Mouse (Mus musculus) retina, adult 2 months (tissue): ENCODE data around the gene Zfp618.
A peak's percentile ranks its signal among the peaks of the same experiment; 100 is the strongest.

ENCODE experiments used
- DNase-seq: peaks from one replicate; pipeline ENCODE4 v3.0.0-alpha.2; 2012; ENCODE audit warnings: low read depth, low spot score

Gene Zfp618

GRCm38 (mm10) chr4:63155596-63155995 lies 190.2 kb downstream of the Zfp618 start:
- DNase-seq, result no peak

DNA sequence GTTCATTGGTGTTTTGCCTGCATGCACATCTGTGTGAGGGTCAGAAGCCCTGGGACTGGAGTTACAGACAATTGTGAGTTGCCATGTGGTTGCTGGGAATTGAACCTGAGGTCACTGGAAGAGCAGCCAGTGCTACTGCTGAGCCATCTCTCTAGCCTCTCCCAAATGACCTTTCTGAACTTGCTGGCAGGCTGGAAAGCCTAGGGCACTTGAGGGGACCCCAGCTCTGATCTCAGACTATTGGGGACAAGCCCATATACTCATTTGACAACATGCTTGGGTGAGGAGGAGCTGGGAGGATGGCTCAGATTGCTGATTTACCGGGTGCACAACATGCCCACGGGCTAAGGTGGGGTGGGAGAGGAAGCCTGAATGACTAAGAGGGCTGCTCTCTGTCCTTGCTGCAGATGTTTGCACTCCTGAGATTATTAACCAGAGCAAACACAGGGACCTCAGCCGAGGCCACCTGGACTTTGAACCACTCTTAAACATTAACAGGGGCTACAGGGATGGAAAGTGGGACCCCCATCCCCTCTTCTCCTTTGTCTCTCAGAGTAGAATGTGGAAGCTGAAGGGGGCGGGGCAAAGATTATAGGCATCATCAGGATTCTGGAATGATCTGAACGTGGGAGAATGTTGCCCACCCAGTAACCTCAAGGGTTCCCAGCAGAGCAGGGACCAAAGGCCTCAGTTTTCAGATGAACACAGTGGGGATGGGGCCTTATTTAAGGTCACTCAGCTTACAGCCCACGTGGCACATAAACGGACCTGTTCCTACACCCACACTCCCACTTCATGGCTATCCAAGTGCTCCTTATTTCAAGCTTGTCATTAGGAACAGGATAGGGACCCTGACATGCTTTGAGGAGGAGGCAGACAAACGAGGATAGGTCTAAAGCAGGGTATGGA lies 191.6 kb downstream of the Zfp618 start:
- DNase-seq, result no peak

DNA sequence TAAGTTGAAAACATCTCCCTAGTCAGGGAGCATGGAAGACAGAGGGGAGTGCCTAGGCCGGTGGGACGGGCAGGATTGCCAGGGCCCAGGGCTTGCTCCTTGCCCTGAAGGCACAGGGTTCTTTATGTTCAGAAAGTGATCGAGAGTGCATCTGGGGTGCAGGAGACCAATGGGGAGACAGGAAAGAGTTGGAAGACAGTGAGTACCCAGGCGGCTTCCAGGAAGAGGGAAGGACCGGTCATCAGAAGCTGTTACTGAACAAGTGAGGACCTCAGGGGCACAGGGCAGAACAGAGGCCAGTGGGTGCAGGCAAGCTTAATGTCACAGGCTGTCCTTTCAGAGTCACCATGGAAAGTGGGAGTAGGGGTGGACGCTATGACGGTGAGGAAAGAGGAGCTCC lies 192.8 kb downstream of the Zfp618 start:
- no peak for DNase-seq

- DNase-seq, result peak; percentile 43
Observed at GRCm38 (mm10) chr4:63158961-63159592, 193.7 kb downstream of the Zfp618 start.

DNA sequence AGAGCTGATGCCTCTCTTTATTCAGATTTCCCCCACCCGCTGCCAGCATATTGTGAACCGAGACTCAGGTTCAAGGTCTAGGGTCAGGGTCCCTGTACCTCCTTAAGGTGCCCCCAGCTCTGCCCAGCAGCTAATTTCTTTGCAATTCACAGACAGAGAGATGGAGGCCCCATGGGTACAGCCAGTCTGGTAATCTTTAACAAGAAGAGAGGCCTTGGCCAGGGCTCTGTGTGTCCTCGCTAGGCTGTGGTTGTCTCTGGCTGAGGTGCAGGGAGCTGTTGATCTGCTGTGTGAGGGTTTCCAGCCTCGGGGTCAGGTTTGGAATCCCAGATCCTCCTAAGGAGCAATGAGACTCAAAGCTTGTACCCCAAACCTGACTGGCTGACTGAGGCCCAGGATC lies 200.3 kb downstream of the Zfp618 start:
- no peak for DNase-seq

GRCm38 (mm10) chr4:63166323-63166722 lies 200.9 kb downstream of the Zfp618 start:
- DNase-seq, result no peak

GRCm38 (mm10) chr4:63170061-63170460 lies 204.7 kb downstream of the Zfp618 start:
- DNase-seq, result no peak

DNA sequence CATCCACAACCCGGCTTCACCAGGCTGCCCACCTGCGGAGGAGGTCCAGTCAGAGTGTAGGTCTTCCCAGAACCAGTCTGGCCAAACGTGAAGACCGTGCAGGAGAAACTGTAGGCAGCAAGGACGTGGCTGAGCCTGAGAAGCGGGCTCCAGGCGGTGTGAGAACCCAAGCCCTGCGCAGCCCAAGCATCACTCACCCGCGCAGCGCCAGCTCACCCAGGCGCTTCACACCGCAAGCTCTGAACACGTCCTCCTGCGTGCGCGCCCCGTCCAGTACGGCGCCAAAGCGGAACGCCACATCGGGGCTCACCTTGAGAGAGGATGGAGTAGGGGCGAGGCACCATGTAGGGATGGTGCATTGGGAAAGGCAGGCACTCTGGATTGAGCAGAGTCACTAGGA lies 205.7 kb downstream of the Zfp618 start:
- no peak for DNase-seq

DNA sequence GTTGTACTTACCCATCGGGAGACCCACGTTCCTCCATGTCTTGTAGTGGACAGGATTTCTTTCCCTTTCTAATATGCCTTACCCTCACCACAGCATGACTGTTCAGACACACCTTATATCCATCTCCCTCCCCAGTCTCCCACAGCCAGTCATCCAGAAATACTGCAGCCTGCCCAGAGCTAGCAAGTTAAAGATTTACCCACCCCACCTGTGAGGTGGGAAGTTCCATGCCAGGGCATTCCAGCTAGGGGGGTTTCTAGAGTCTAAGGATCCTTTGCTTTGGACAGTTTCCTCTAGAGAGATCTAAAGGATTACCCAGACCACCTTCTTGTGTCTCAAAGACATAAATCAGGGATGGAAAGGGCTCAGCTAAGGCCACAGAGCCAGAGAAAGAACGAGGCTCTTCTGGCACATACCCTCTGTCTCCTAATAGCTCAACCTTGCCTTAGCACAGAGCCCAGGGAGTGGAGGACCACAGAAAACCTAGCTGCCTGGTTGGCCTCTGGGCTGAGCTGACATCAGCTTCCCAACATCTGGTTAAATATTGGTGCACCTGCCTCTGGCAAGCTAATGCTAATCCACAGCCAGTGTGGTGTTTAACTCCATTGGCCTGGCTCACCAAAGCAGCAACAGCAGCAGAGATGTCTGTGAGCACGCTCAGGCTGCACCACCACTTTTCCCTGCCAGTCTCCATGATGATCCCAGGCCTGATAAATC lies 206.8 kb downstream of the Zfp618 start, which contains the start of gene Kif12:
Gene Kif12 (minus strand): TSS at position 163 of the 717 bp plus-strand sequence.
- no peak for DNase-seq

DNA sequence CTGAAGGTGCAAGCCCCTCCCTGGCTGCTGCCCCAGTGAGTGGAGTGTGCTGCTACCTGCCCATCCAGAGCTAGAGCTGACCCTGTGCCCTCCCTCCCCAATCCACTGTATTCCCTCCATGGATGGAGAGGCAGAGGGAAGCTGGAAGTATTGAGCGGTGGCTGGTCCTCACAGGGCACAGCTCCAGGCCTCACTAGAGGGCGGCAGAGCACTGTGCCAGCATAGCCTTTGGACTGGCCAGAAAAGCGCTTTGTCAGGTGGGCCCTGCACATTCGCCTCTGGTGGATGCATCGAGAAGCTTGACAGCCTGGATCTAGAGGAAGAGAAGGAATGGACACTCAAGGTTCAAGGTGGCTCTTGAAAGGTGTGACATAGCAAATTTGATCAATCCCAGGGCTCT lies 216.2 kb downstream of the Zfp618 start:
- DNase-seq, result peak; percentile 11

- DNase-seq, result no peak
Observed at GRCm38 (mm10) chr4:63186281-63186870, 221.0 kb downstream of the Zfp618 start.
